Mouse (Mus musculus): ENCODE data around the gene Ubxn10. TPM values are rescaled to one million over a fixed set of nuclear protein-coding genes. Genes with fewer than 3 reads are reported as not detected.

Ubxn10 gene
- total and polyA plus RNA-seq, 3 experiments, result 0.52 to 2.0 (median 1.6) TPM

GRCm38 (mm10) chr4:138734105-138734504, 2.9 kb downstream of the Ubxn10 start:
- DNase-seq, result peak; percentile 34

DNA sequence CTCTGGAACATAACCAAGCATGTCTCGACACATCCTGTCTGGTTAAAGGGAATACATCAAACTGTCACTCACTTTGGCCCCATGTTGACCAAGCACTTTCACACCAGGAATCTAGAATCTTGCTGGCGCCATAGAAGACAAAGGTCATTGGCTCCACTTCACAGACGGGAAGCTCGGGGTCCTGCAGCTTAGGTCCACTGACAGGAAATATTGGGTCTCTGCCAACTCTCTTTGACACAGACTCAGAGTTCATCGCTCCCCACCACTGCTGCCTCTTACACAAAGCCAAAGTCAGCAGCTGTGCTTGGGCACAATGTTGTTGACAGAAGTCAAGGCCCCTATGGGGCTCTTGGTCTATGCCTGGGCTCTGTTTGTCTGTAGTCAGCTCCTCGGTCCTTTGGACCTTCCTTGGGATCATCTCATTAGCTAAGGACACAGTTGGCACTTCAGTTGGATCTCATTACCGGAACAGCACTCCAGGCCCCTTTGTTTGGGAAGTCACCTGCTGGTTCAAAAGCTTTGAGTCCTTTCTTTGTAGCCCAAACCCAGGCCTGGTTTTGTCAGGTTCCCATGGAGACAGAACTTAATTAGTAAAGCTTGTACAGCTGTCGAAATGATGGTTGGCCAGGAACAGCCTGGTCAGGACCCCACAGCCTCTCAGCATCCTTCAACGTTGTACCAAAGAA, 7.8 kb downstream of the Ubxn10 start:
- DNase-seq, result peak; percentile 59

GRCm38 (mm10) chr4:138725751-138726150, 11.2 kb downstream of the Ubxn10 start:
- peak; percentile 35 for DNase-seq

GRCm38 (mm10) chr4:138725127-138725461, 11.9 kb downstream of the Ubxn10 start:
- DNase-seq, result peak; percentile 83

GRCm38 (mm10) chr4:138724354-138725126, 12.4 kb downstream of the Ubxn10 start, which contains the start of gene Pla2g2c:
Gene Pla2g2c (plus strand): TSS chr4:138724792.
- DNase-seq, result no peak

DNA sequence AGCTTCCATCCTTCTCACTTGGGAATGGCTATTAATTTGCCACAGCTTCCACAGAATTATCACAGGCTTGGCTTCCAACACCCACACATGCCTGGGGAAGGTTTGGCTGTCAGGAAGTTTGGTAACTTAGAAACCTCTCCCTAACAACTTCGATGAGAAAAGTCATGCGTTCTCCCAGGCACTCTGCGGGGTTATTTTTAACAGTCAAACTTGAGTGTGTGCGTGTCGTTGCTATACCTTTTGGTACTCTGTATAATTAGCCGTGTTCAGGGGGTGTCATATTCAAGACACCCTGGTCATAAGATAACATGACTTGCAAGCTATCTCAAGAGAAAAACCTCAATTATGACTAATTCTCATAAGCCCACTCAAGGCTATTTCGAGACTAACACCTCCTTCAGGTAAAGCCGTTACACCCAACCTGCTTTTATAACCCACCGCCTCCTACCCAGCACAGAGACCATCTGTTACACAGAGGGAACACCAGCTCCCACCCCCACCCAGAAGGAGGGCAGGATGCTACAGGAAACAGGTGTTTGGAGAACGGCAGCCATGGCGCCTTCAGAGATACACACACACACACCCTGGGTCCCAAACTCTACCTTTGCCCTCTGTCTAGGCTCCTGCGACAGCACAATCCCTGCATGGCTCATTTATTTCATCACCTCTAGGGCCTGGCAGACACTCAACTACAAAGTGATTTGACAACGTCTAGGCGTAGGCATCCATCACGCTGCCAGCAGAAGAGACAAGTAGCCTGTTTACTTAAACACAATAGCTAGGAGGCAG, 13.3 kb downstream of the Ubxn10 start:
- no peak for DNase-seq

DNA sequence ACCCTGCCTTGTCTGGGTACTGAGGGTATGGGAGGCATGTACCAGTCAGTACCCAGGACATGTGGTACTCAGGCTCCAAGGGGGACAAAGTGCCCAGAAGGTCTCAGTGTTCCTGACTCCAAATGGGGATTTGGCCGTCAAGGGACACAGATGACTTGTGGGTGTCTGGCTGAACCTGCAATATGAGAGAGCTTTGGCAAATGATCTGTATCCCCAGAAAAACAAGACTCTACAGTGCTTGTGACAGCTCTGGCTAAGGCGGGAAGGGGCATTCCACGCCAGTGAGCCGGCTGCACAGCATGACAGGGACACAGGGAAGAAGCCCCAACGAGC, 17.7 kb downstream of the Ubxn10 start:
- no peak for DNase-seq

GRCm38 (mm10) chr4:138718586-138719263, 18.2 kb downstream of the Ubxn10 start:
- no peak for DNase-seq

- DNase-seq, result no peak
These were observed 20.3 kb downstream of the Ubxn10 start for GRCm38 (mm10) chr4:138716697-138717096.

DNA sequence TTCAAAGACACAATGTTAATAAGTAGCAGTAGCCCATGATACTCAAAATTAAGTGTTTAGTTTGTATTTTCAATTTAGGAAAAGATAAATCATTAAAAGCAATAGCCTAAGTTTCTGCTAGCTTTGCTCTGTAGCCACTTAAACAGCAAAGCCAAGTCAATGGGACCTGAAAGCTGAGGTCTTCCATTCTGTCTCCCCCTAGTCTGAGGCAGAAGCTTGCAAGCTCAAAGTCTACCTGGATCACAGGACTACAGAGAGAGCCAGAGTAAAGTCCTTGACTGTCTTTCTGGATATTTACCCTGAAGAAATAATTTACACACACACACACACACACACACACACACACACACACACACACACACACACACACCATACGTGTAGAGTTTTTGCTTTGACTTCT, 22.8 kb downstream of the Ubxn10 start:
- no peak for DNase-seq

- DNase-seq, result no peak
These were observed 24.3 kb downstream of the Ubxn10 start for GRCm38 (mm10) chr4:138712621-138713020.

- DNase-seq, result no peak
These were observed 24.9 kb downstream of the Ubxn10 start for GRCm38 (mm10) chr4:138712096-138712495.

GRCm38 (mm10) chr4:138711051-138711820, 25.7 kb downstream of the Ubxn10 start:
- DNase-seq, result no peak

DNA sequence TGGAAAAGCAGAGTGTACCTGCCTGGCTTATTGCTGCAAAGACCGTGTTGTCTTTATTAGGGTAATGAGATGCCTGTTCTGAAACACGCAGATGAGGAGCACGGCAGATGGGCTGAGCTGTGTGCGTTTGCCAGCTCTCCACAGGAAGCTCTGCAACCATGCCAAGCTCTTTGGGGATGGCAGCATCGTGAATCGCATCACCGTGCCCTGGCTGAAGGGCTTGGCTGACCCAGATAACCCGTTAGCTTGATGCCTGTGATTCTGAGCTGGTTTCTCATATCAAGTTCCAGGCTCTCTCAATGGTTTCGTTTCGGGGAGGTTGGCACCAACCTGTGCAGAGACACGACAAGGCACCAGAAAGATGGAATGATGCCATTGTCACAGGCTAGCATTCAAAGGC, 26.3 kb downstream of the Ubxn10 start:
- DNase-seq, result no peak

GRCm38 (mm10) chr4:138709944-138710343, 27.0 kb downstream of the Ubxn10 start:
- no peak for DNase-seq

GRCm38 (mm10) chr4:138709246-138709645, 27.7 kb downstream of the Ubxn10 start:
- DNase-seq, result no peak

DNA sequence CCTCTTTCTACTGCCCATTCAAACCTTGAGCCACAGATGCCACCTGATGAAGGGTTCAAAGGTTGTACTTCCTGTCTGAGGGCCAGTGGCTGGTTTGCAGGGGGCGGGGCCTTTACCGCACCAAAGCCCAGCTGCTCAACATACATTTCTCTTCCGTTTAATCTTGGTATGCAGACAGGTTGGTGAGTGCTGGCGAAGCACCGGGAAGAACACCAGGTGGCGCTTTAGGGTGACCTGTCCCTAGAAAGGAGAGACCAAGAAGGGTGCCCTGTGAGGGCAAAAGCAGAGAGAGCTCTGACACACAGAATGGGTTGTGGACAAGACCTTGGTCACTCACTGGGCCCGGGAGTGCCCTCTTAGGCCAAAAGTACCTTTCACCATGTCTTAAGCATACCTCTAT, 28.3 kb downstream of the Ubxn10 start:
- DNase-seq, result peak; percentile 65

DNA sequence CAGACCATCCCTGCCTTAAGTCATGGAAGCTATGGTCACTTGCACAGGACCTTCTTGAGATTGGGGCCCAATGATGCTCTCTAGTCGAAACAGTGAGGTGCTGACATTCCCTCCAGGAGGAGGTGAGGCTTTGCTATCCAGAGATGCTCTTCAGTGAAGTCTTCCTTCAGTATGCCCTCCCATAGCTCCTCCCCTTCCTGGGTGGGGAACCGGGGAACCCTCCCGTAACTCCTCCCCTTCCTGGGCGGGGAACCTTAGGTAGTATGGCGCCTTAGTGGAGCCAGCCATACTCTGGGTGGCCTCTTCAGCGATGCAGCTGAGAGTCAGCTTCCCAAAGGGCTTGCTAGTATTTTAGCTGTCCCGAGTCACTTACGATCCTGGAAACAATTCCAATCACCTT, 30.3 kb downstream of the Ubxn10 start:
- no peak for DNase-seq

DNA sequence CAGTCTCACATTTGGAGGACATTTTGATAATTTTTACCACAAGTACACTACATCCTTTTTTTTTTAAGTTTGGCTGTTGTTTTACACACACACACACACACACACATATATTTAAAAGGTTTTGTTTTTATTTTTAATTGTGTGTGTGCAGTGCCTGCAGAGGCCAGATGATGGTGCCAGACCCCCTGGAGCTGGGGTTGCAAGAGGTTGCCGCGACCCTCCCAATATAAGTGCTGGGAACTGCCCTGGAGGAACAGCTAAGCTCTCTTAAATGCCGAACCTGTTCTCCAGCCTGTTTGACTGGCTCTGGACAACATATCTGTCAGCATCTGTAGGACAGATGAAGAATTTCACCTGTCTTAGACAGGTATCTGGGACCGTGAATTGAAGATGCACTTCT, 32.8 kb downstream of the Ubxn10 start:
- DNase-seq, result no peak

DNA sequence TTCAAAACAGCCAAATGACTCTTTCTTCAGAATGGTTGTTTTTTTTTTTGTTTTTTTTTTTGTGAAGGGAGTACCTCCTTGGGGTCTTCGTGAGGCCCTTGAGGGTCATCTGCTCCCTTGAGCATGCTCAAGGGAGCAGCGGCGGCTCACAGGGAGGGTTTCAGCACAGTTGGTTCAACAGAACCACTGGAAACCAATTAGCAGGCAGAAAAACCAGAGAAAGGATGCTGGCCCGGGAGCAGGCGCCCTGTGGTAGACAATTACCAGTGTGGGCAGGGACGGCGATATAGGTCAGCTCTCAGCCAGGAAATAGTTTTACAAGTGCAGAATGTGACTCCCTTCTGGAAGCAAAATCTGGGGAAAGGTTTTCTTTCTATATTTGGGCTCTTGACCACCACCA, 33.4 kb downstream of the Ubxn10 start:
- no peak for DNase-seq

GRCm38 (mm10) chr4:138702528-138702927, 34.4 kb downstream of the Ubxn10 start:
- DNase-seq, result no peak

DNA sequence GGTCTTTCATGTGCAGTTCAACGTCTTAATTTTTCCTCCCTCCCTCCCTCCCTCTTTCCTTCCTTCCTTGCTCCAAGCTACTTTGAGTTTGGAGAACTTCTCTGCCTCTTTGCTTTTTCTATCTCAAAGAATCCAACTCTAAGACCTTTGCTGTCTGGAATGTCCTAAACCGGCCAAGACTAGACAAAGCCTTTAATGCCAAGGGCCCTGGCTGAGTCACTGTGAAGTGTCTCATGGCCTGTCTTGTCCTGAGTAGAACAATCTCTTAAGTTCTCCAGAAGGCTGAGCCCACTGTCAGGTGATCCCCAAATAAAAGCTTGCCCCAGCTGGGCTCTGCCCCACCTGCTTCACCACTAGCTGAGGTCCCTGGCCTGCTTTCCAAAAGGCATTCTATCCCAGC, 34.9 kb downstream of the Ubxn10 start:
- peak; percentile 27 for DNase-seq
